Mouse (Mus musculus) monocyte, adult 5-6 weeks (primary cell): ENCODE measurements around the gene Tle6. TPM values are rescaled to one million over a fixed set of nuclear protein-coding genes. Genes with fewer than 3 reads are reported as not detected.

Source experiments
- ATAC-seq: fragments of 153-309, 156-312 bp; replicated peaks from 2 replicates; pipeline ENCODE4 v1.8.0; 2017; ENCODE audit warnings: mild to moderate bottlenecking; ENCODE audit not compliant: low TSS enrichment, insufficient number of reproducible peaks, severe bottlenecking, poor library complexity, low FRiP score
- total RNA-seq: library from RNA; stranded (forward); fragments of 200-1000, 200-491, 200-594 nt; gene quantifications from 3 replicates; pipeline ENCODE4 v1.2.3, GENCODE M21; 2017

The Tle6 gene
- total RNA-seq, 1 experiment from 2014 or later, result not detected

DNA sequence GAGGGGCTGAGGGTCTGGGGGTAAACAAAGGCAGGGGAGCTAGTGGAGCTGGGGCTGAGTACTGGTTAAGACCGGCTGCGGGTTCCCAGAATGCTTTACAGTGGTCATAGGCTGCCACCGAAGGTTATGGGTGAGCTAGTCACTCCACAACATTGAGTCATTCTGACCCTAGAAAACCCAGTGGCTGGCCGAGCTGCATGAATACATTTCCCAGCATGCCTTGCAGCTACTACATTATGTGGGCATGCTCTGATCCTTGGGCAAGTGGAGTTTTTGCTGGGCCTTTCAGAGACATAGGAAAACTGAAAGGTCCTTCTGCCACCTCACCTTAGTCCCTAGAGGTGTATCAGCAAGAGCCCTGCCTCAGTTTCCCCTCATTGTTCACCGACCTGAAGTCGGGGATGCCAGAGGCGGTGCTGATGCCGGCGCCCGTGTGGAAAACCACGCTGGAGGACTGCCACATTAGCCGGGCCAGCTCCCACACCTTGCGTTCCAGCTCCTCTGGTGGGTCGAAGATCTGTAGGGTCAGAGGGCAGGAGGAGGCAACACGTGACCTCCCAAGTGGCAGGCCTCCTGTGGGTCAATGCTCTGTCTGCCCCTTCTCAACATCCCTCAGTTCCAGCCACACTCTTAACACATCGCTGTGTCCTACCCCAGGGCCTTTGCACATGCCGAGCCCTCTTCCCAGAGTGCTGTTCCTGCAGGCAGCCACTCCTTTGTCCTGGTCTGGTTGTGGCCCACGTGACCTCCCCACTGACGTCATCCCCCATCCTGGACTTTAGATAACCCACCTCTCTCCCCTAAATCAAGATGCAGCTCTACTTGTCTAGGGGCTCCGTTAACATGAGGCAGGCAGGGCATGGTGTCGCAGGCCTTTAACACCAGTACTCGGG lies 25.5 kb upstream of the Tle6 start:
- ATAC-seq, result 0 out of 2 replicates have a peak, but pooled peaks have one; percentile 5

- ATAC-seq, result no peak
Measured at GRCm38 (mm10) chr10:81623441-81623840, 22.6 kb upstream of the Tle6 start.

- no peak for ATAC-seq
Measured at GRCm38 (mm10) chr10:81620786-81621185, 19.9 kb upstream of the Tle6 start.

GRCm38 (mm10) chr10:81619976-81620375 lies 19.1 kb upstream of the Tle6 start:
- no peak for ATAC-seq

DNA sequence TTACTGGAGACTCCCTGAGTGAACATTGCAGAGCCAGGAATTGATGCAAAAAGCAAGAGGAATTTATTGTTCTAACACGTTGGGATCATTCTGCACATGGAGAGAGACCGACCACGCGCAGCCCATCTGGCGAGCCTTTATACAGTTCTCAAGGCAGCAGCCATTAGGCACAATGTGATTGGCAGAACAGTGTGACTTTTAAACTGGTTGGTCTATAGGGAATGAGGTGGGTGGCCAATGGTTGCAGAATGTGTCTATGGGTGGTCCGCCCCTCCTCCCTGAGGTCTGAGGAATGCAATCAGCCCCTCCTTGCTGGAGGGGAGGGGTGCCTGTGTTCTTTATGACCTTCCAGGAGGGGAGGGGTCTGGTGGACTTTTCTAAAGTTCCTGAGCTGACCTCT lies 14.6 kb upstream of the Tle6 start:
- ATAC-seq, result no peak

- ATAC-seq, result no peak
Measured at GRCm38 (mm10) chr10:81612779-81613178, 11.9 kb upstream of the Tle6 start.

- ATAC-seq, result no peak
Measured at GRCm38 (mm10) chr10:81608308-81608707, 7.4 kb upstream of the Tle6 start.

- ATAC-seq, result peak; percentile 75
Measured at GRCm38 (mm10) chr10:81605974-81606751, 5.3 kb upstream of the Tle6 start, which contains the start of gene BC025920. BC025920 (plus strand) TSS chr10:81606270.

DNA sequence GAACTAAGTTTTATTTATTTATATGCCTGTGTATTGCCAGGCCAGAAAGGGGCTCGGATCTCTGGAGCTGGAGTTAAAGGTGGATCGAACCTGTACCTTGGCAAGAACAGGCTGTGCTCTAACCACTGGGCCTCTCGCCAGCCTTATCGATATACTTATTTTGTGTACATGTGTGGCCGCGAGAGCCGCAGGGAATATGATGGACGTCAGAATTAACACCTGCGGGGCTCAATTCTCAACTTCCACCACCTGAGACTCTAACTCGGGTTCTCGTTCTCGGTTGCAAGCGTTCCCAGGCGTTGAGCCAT lies 4.7 kb upstream of the Tle6 start:
- no peak for ATAC-seq

DNA sequence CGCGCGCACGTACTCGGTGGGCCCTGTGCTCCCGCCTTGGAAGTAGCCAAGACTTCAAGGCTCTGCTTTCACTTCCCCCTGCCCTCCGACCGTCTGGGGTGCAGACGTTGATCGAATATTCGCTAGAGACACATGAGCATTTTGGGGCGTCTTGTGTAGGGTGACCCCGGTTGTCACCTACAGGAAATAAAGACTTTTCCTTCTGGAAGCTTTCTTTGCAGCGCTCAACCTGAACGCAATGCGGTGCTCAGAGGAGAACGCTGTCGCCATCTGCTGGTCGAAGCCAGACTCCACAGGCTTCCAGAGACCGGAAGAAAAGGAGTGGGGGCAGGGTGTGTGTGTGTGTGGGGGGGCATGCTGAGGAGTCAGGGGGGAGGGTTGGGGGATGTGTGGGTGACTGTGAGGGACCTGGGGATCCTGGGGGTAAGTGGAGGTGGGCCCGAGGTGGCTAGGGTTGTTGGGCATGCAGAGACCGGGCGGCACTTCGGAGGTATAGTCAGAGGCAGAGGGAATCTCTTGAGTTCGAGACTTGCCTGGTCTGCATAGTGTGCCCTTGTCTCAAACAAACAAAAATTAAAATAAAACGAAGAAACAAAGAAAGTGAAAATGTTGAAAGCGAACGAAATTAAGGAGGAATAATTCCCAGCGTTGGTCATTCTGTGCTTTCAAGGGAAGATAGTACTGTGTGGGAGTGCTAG lies 4.2 kb upstream of the Tle6 start:
- ATAC-seq, result peak; percentile 33

GRCm38 (mm10) chr10:81604019-81604967 lies 3.4 kb upstream of the Tle6 start:
- peak; percentile 12; the same call in 1 of the 2 replicates for ATAC-seq

- 0 out of 2 replicates have a peak, but pooled peaks have one; percentile 13 for ATAC-seq
Measured at GRCm38 (mm10) chr10:81602741-81603151, 1.9 kb upstream of the Tle6 start.

GRCm38 (mm10) chr10:81601396-81601905 lies 578 bp upstream of the Tle6 start:
- ATAC-seq, result no peak

DNA sequence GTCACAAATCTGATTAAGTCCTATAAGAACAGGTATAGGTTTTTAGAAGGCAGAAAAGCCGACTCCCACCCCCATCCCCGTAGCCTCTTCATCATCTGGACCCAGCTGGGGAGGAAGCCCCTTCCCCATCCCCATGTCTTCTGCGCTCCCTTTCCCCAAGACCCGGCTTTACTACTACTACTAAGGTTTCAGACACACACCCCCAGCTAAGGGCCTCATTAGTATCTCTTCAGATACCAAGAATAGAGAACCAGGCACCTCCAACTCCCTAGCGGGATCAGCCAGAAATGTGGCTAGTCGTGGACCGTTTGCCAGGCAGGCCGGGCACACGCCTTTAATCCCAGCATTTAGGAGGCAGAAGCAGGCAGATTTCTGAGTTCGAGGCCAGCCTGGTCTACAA lies 777 bp downstream of the Tle6 start:
- no peak for ATAC-seq

DNA sequence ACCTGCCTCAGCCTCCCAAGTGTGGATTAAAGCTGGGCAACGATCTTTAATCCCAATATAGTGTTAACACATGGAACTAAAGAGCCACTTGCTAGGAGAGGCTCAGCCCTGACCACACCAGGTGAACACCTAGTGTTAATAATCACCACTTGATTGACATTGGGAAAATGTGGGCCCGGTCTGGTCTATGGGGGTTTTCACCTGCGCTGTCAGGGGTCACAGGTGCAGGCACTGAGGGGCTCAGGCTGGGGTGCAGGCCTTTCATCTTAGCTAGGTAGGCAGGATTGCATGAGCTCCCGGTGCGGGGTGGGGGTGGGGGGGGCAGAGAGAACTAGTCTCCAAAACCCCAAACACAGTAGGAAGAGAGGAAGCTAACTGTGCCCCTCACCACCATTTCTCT lies 1.2 kb downstream of the Tle6 start:
- no peak for ATAC-seq

- no peak for ATAC-seq
Measured at GRCm38 (mm10) chr10:81598871-81599270, 2.0 kb downstream of the Tle6 start.

DNA sequence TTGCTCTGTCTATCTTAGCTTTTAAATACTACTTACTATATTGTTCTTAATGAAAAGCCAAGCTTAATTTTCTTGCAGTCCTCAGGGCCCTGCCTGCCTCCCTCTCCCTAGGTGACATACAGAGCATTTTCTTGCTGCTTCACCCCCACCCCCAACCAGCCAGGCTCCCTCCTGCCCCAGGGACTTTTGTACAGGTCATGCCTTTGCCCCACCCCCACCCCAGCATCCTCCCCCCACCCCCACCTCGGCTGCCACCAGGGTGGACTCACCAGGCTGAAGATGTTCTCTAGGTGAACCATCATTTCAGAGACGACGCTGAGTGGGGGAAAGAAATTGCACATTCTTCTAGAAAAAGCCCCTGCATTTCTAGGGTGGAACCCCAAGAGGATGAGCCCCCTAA lies 2.5 kb downstream of the Tle6 start:
- ATAC-seq, result no peak
